Mouse (Mus musculus) duodenum, adult 2 months (tissue): ENCODE results near the gene Zfp553. TPM values are rescaled to one million over a fixed set of nuclear protein-coding genes. Genes with fewer than 3 reads are reported as not detected.

ENCODE experiments used
- polyA plus RNA-seq: library from polyadenylated mRNA; depleted of rRNA; stranded (reverse); fragments of >200 nt; gene quantifications from 2 replicates; pipeline ENCODE4 v1.2.3, GENCODE M21; 2012; ENCODE audit warnings: low replicate concordance; rRNA removed

Gene Zfp553
- polyA plus RNA-seq = 6.9 and 8.4 TPM in 2 replicates

DNA sequence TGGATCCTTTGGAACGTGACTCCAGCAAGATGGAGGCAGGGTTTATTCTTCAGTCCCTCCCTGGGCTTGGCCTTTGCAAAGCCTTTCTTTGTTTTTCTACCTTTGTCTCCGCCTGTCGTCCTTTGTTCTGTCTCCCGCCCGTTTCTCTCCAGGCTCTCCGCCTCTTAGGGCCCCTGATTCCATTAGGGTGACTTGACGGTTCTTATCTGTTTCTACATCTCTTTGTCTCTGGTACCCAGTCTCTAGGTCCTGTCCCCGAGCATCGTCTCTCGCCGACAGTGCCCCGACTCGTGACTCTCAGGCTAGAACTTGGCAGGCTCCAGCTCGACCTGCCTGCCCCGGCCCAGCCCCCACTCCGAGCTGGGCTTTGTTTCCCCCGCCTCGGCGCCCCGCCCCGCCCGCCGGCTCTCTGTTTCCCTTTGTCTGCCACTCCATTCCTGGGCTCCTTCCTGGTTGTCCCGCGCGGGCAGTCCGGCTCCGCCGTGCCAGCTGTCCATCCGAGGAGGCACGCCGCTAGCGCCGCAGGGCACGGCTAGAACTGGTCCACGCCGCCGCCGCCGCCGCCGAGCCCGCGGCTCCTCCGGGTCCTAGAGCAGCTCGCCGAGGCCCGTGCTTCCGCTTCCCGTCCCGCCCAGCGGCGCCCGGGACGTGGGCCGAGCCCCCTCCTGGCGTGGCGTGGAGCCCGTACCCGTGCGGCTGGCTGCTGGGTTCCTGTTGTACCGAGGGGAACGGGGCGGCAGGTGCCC lies at the start of gene Zfp553, which contains the start of gene Sept1:
TSS of gene Zfp553 (plus strand) at position 440 of the 746 bp plus-strand sequence.
TSS of gene Sept1 (minus strand) at position 509 of the 746 bp plus-strand sequence.

DNA sequence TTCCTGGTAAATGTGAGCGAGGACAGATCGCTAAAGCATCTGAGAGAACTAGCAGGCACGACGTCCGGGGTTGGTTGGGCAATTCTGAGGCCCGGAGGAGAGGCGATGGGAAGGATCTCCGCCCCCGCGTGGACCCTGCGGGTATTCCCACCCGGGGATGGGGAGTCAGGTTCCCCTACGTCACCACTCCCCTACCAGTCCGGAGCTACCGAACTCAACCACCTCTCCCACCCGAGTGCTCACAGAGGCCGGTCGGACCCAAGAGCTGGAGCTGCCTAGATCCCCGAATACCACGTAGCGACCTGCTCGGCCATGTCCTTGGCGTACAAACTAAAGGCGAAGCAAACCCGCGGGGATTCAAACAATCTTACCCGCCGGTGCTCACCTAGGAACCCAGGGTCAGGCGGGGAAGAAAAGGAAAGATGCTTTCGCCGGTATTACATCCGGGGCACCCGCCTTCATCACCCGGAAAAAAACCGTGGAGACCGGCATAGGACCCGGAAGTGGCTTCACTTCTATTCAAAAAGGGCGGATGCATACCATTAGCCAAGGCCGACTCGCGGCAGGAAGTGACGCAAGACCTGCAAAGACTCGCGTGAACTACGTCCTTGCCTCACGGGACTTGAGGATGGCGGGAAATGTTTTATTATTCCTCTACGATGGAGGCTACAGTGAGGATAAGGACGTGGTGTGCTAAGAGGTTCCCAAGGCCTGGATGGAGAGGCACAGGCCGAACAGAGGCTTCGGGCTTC lies 37.1 kb upstream of the Zfp553 start, which contains the start of gene Cd2bp2:
TSS of gene Cd2bp2 (minus strand) at position 507 of the 752 bp plus-strand sequence.

GRCm38 (mm10) chr7:127208295-127208552 lies 24.6 kb upstream of the Zfp553 start, which contains the start of gene Tbc1d10b:
TSS of gene Tbc1d10b (minus strand) at chr7:127208468.

GRCm38 (mm10) chr7:127208553-127209438 lies 24.1 kb upstream of the Zfp553 start, which contains the start of gene Mylpf:
TSS of gene Mylpf (plus strand) at chr7:127208890.

DNA sequence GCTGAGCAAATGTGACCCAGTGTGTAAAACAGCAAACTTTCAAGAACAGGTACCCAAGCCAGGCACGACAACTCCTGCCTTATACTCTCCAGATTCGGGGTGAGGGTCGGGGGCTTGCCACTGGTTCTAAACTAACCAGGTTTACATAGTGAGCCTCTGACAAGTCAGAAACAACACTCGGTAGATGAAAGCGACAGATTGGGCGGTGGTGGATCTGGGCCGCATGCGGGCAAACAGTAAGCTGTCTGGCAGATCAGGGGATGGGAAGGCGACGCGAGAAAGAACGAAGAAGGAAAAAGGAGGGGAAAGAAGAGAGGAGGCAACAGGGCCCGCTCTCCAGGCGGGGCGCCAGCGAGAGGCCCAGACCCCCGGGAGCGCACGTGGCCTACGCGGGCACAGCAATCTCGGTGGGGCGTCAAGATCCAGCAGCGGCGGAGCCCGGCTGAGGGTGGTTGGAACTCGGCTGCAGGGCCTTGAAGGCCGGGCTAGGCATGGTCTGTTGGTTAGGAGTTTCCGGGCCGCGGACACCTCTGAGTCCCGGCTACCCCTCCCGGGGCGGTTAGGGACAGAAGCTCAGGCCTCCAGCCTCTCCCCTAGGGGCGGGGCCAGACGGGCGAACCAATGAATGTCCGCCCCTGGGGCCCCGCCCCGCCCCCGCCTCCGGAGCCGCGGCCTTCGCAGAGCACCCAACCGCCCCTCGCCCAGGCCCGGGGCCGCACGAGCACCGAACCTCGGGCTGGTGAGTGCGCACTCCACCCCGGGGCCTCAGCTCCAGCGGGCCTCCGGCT lies 11.2 kb downstream of the Zfp553 start, which contains the start of gene Zfp771:
TSS of gene Zfp771 (plus strand) at position 405 of the 788 bp plus-strand sequence.

DNA sequence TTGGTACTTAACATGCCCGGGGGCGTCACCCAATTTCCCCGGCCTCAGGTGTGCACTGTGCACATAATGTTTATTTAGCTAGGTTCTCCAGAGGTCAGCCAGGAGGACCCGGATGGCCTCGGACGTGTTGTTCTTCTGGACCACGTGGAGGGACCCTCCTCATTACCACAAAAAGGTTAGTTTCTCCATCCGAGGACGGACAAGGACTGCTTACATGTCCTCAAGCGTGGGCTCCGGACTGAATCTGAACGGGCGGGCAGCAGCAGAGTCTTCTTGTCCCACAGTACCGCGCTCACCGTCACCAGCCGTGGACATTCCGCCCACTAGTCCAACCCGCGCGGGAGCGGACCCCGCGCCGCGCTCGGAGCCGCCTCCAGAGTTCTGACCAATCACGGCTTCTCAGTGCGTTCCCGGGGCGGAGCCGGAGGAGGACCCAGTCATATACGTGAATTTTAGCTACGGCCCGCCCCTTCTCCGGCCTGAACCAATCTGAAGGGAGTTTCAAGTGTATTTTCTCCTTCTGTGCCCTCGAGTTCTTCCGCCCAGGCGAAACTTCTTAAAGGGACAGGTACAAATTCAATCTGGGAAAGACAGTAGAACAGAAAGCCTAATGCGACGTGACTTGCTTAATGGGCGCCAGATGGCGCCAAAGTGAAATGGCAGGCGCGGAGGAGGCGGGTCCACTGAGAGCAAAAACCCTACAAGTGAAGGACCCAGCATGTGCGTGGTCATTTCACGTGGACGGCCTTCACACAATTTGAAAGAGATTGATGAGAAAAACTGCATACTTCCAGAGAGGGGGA lies 27.6 kb downstream of the Zfp553 start, which contains the start of gene Dctpp1:
TSS of gene Dctpp1 (minus strand) at position 401 of the 803 bp plus-strand sequence.

GRCm38 (mm10) chr7:127273925-127274789 lies 41.3 kb downstream of the Zfp553 start, which contains the start of gene Sephs2:
TSS of gene Sephs2 (minus strand) at chr7:127274055.

Other genes starting within 250 kb of the Zfp553 start
- 193 and 250 TPM in 2 replicates for gene Mvp, start 218.4 kb upstream of the Zfp553 start, polyA plus RNA-seq
- gene Pagr1b, start 216.6 kb upstream of the Zfp553 start, polyA plus RNA-seq = 2.4 TPM in 1 of 2 replicates, not detected in the other
- 1.5 TPM in 1 of 2 replicates, not detected in the other for gene Pagr1a, start 215.7 kb upstream of the Zfp553 start, polyA plus RNA-seq
- 19.5 and 23.9 TPM in 2 replicates for gene Gm42742, start 212.0 kb upstream of the Zfp553 start, polyA plus RNA-seq
- gene Prrt2, start 211.8 kb upstream of the Zfp553 start, polyA plus RNA-seq = 4.2 and 5.7 TPM in 2 replicates
- gene Maz, start 206.0 kb upstream of the Zfp553 start, polyA plus RNA-seq = 288 and 667 TPM in 2 replicates
- 3.9 and 4.4 TPM in 2 replicates for gene Kif22, start 190.6 kb upstream of the Zfp553 start, polyA plus RNA-seq
- gene Zg16, start 145.7 kb upstream of the Zfp553 start, polyA plus RNA-seq = 1,613 and 5,119 TPM in 2 replicates
- gene AI467606, start 141.7 kb upstream of the Zfp553 start, polyA plus RNA-seq = 24.0 and 31.4 TPM in 2 replicates
- gene Qprt, start 110.8 kb upstream of the Zfp553 start, polyA plus RNA-seq = 0.43 and 0.95 TPM in 2 replicates
- gene Spn, start 95.2 kb upstream of the Zfp553 start, polyA plus RNA-seq = 2.0 and 2.7 TPM in 2 replicates
- 10.0 and 13.1 TPM in 2 replicates for gene Cd2bp2, start 37.0 kb upstream of the Zfp553 start, polyA plus RNA-seq
- gene Tbc1d10b, start 24.6 kb upstream of the Zfp553 start, polyA plus RNA-seq = 29.8 and 44.7 TPM in 2 replicates
- gene Mylpf, start 24.2 kb upstream of the Zfp553 start, polyA plus RNA-seq = 0.38 TPM in 1 of 2 replicates, not detected in the other
- 14.1 and 28.9 TPM in 2 replicates for gene Sept1, start 69 bp downstream of the Zfp553 start, polyA plus RNA-seq
- gene Zfp771, start 11.2 kb downstream of the Zfp553 start, polyA plus RNA-seq = 76.9 and 173 TPM in 2 replicates
- 74.2 and 77.1 TPM in 2 replicates for gene Dctpp1, start 27.6 kb downstream of the Zfp553 start, polyA plus RNA-seq
- 49.0 and 105 TPM in 2 replicates for gene Sephs2, start 41.0 kb downstream of the Zfp553 start, polyA plus RNA-seq
- gene Itgal, start 63.2 kb downstream of the Zfp553 start, polyA plus RNA-seq = 3.7 and 5.6 TPM in 2 replicates
- gene Zfp768, start 112.5 kb downstream of the Zfp553 start, polyA plus RNA-seq = 54.7 and 77.2 TPM in 2 replicates
- 15.0 and 20.1 TPM in 2 replicates for gene Zfp747, start 143.0 kb downstream of the Zfp553 start, polyA plus RNA-seq
- 5.3 and 6.4 TPM in 2 replicates for gene 9130019O22Rik, start 154.1 kb downstream of the Zfp553 start, polyA plus RNA-seq
- gene E430018J23Rik, start 160.6 kb downstream of the Zfp553 start, polyA plus RNA-seq = 13.3 and 15.1 TPM in 2 replicates
- gene Zfp764, start 173.8 kb downstream of the Zfp553 start, polyA plus RNA-seq = 3.9 and 4.6 TPM in 2 replicates
- 21.7 and 35.2 TPM in 2 replicates for gene Zfp688, start 189.0 kb downstream of the Zfp553 start, polyA plus RNA-seq
- gene Zfp689, start 216.1 kb downstream of the Zfp553 start, polyA plus RNA-seq = 3.7 and 4.3 TPM in 2 replicates
- gene Prr14, start 226.6 kb downstream of the Zfp553 start, polyA plus RNA-seq = 62.8 and 68.1 TPM in 2 replicates
- gene Fbrs, start 246.1 kb downstream of the Zfp553 start, polyA plus RNA-seq = 36.5 and 43.2 TPM in 2 replicates